Mouse (Mus musculus) erythroblast, embryonic 14.5 days (primary cell): Measurements from ENCODE around the gene Tmprss3. TPM values are rescaled to one million over a fixed set of nuclear protein-coding genes. Genes with fewer than 3 reads are reported as not detected.

ENCODE experiments used
- H3K27me3 ChIP-seq: 2 replicates; pipeline ENCODE4 v1.6.1; 2012; ENCODE audit warnings: inconsistent platforms; ENCODE audit not compliant: control insufficient read depth
- H3K36me3 ChIP-seq: 2 replicates; pipeline ENCODE4 v1.6.1; 2012; ENCODE audit warnings: mild to moderate bottlenecking, inconsistent platforms; ENCODE audit not compliant: control insufficient read depth
- H3K4me1 ChIP-seq: 2 replicates; pipeline ENCODE4 v1.6.1; 2012; ENCODE audit warnings: inconsistent platforms; ENCODE audit not compliant: control insufficient read depth
- H3K4me3 ChIP-seq: replicated peaks from 2 replicates; pipeline ENCODE3; 2012; ENCODE audit warnings: moderate library complexity, mild to moderate bottlenecking, inconsistent platforms
- H3K9me3 ChIP-seq: 2 replicates; pipeline ENCODE4 v1.6.1; 2012; ENCODE audit warnings: low read length, inconsistent platforms, mixed read lengths; ENCODE audit not compliant: control insufficient read depth
- GATA1 ChIP-seq: IDR thresholded peaks from 2 replicates; pipeline ENCODE4 v1.6.1; 2012; ENCODE audit warnings: low read length, inconsistent platforms, mixed read lengths
- TAL1 ChIP-seq: IDR thresholded peaks from 3 replicates; pipeline ENCODE4 v1.6.1; 2012; ENCODE audit warnings: low read length, inconsistent platforms, mixed read lengths
- polyA plus RNA-seq: library from polyadenylated mRNA; stranded (reverse); fragments of >175 nt; gene quantifications from 2 replicates; pipeline ENCODE4 v1.2.3, GENCODE M21; 2012

The Tmprss3 gene
- polyA plus RNA-seq, 1 experiment: not detected

DNA sequence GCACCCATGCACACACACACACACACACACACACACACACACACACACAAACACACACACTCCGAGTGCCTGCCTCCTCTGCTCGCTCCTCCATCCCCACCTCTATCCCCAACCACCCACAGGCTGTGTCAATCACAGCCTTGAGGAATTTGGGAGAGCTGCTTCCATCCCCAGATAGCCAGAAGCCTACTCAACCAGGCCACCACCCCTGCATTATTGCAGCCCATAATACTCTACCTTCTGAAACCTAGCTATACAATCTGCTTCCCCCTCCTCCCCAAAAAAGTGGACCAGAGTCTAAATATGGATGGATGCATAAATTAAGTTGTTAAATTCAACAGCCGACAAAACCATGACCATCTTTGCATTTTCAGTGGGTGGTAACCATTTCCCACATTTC lies 27.6 kb upstream of the Tmprss3 start:
- no peaks in the 10 kb centered on the region for H3K9me3 ChIP-seq
- no peaks in the 10 kb centered on the region for H3K27me3 ChIP-seq
- no peak for TF ChIP-seq GATA1
- TF ChIP-seq TAL1: no peak
- peaks cover 56% of the 10 kb centered on the region for H3K4me1 ChIP-seq
- no peak overlapping the region for H3K4me3 ChIP-seq
- peaks cover 67% of the 10 kb centered on the region for H3K36me3 ChIP-seq

DNA sequence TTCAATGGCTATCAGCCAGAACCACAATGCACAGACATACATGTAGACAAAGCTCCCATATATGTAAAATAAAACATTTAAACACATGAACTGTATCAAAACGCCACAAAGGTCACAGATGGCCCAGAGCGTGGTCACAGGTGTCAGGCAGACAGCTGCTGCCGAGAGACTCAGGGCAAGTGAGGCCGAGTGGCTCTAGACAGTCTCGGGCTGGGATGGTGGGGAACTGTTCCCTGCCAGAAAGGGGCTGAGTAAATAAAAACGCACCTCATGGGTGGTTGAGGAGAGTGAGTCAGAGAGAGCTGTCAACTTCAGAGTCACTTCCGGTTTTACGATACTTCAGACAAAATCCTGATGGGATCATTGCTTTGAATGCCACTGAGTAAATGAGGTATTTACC lies 25.8 kb upstream of the Tmprss3 start:
- Histone ChIP-seq H3K4me3 (no peak overlapping the region), H3K9me3 (no peaks in the 10 kb centered on the region), H3K4me1 (peaks cover 55% of the 10 kb centered on the region), H3K36me3 (peaks cover 77% of the 10 kb centered on the region), H3K27me3 (no peaks in the 10 kb centered on the region)
- TF ChIP-seq TAL1 (no peak), GATA1 (no peak)

DNA sequence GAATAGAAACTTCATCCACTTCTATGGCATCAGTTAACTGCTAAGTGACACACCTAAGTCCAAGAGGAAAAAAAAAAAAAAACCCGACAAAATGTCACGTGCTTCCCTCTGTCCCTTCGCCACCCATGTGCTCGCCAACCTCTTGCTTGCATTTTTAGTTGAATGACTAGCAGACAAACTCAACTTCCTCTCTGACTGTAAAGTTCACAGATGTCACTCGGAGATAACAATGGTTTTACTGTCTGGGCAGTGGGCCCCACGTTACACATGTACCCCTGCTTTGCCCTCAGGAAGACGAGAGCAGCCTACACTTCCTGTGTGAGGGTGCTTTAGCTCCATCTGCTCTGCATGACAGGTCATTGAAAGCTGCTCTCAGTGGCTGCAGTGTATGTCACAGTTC lies 25.1 kb upstream of the Tmprss3 start:
- Histone ChIP-seq H3K36me3 (peaks cover 83% of the 10 kb centered on the region), H3K9me3 (no peaks in the 10 kb centered on the region), H3K4me3 (no peak overlapping the region), H3K4me1 (peaks cover 53% of the 10 kb centered on the region), H3K27me3 (no peaks in the 10 kb centered on the region)
- TF ChIP-seq GATA1 (no peak), TAL1 (no peak)

DNA sequence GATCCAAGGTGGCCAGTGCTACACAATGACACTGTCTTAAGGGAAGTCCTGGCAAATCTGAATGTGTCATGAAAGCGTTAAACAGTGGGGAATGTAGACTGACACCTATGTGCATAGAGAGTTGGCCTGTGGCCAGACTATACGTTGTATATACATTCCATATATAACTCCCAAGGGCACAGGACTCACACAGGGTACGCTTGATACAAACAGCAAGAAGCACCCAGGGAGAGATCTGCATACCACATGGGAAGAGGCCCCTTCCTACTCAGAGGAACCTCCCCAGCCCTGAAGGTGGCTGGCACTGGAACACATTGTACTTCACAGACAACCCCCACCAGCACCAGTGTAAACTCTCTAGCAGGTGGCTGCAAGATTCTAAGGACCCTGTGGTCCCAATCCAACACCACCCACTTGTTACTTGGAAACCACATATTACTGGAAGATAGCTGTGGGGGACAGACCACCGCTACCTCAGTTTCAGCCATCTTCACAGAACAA lies 24.1 kb upstream of the Tmprss3 start:
- TF ChIP-seq TAL1 (no peak), GATA1 (no peak)
- Histone ChIP-seq H3K4me1 (peaks cover 43% of the 10 kb centered on the region), H3K9me3 (no peaks in the 10 kb centered on the region), H3K4me3 (no peak overlapping the region), H3K36me3 (peaks cover 84% of the 10 kb centered on the region), H3K27me3 (no peaks in the 10 kb centered on the region)

DNA sequence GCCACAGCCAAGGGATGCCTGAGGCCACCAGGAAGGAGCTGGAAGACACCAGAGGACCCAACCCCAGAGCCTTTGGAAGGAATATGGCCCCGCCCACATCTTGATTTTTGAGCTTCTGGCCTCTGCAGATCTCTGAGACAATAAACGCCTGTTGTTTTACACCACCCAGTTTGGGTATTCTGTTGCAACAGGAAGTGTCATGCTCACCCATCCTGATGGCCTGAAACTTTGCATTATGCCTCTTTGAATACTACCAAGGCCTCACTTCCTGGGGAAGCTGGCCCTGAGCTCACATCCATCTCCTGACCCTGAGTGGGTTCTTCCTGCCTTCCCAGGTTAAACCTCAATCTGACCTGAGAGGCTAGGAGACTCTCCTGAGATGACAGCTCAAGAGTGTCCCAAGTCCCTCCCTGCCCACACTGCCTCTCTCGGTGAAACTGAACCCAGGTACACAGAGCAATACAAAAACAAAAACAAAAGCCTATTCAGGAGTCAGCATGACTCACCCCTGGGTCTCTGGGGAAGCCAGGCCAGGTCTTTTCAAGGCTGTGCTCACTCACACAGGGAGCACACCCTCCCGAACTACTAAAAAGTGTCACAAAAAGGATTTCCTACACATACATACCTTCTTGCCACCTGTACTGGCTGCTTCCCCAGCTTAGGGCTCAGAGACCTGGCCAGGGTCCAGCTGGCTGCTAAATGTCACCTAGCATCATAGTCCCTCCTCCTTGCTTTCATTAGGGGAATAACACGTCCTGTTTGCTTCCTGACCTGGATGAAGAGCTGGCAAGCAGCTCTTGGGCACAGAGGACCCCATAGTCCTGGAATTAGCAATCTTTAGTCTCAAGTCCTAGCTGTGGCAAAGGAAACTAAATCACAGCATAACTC lies 17.5 kb upstream of the Tmprss3 start:
- peaks cover 27% of the 10 kb centered on the region for H3K4me1 ChIP-seq
- H3K27me3 ChIP-seq: no peaks in the 10 kb centered on the region
- H3K4me3 ChIP-seq: no peak overlapping the region
- no peak for TF ChIP-seq GATA1
- no peak for TF ChIP-seq TAL1
- no peaks in the 10 kb centered on the region for H3K9me3 ChIP-seq
- H3K36me3 ChIP-seq: peaks cover 92% of the 10 kb centered on the region

DNA sequence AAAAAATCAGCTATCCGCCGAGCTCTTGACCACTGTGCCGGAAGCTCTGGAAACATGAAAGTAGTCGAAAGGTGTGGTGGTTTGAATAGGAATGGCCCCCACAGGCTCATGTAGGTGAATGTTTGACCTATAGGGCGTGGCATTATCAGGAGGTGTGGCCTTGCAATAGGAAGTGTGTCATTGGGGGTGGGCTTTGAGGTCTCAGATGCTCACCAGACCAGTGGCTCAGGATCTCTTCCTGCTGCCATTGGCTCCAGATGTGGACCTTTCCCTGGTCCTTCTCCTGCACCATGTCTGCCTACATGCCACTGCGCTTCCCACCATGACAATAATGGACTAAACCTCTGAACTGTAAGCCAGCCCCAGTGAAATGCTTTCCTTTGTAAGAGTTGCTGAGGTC lies 13.1 kb upstream of the Tmprss3 start:
- Histone ChIP-seq H3K4me1 (peaks cover 55% of the 10 kb centered on the region), H3K27me3 (no peaks in the 10 kb centered on the region), H3K9me3 (no peaks in the 10 kb centered on the region), H3K4me3 (no peak overlapping the region), H3K36me3 (peaks cover 63% of the 10 kb centered on the region)
- TF ChIP-seq TAL1 (no peak), GATA1 (no peak)

DNA sequence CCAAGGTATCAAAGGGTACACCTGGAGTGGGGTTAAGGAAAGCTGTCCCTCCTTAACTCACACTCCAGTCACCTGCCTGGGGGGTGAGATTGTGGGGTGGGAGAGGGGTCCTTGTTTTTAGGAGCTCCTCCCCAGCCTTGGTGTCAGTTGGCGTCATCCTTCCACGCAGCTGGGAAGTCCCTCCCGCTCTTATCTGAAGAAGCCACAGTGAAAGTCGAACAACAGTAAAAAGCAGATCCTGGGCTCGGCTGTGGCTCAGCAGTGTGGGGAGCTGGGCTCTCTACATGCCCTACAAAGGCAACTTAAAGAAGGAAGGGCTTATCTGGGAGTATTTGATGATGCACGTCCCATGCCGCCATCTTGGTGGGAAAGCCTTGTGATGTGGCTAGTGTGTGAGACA lies 11.5 kb upstream of the Tmprss3 start:
- H3K36me3 ChIP-seq: peaks cover 49% of the 10 kb centered on the region
- H3K9me3 ChIP-seq: no peaks in the 10 kb centered on the region
- peaks cover 59% of the 10 kb centered on the region for H3K4me1 ChIP-seq
- H3K4me3 ChIP-seq: peak overlapping the region; percentile 40
- TF ChIP-seq TAL1 (peak; percentile 27; the same call in 1 of the 3 replicates), GATA1 (no peak)
- H3K27me3 ChIP-seq: no peaks in the 10 kb centered on the region

DNA sequence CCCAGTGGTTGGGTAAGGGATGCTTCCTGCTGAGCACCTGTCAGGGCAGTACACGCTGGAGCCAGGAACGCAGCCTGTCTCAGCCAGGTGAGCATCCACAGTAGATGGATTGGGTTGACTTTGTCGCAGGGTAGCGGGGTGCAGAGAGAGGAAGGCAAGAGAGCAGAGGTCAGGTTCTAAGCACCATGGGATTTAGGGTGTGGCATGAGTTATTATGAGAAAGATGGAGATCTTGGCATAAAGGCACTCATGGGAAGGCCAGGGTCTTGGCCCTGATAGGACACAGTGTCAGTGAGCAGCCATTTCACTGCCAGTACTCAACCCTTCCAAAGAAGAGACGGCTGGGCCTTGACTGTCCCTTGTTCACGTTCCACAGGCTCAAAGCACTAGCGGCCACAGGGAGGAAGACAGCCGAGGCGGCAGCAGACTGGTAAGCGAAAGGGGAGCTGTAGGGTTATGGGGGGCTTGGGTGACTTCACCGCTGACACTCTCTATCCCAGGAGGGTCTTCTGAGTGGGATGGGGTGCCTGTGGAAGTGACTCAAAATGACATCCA lies 10.7 kb upstream of the Tmprss3 start:
- peaks cover 59% of the 10 kb centered on the region for H3K4me1 ChIP-seq

DNA sequence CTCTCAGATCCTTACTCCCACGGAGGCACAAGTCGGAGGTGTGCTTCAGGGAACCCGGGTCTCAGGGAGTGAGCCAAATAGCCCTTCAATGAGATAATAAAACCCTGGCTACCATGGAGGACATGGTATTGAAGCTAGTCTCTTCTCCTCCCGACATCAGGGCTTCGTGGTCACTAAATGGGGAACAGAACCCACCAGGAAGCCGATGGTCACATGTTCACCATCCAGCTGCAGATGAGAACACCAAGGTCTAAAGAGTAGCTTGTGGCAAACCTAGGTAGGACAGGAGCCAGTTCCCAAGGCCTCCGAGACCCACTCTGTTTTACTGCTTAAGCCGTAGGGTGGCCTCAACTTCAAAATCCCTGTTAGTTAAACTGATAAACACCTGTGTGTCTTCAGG lies 9.9 kb upstream of the Tmprss3 start:
- peaks cover 59% of the 10 kb centered on the region for H3K4me1 ChIP-seq
- H3K36me3 ChIP-seq: peaks cover 33% of the 10 kb centered on the region
- TF ChIP-seq GATA1 (no peak), TAL1 (no peak)
- H3K9me3 ChIP-seq: no peaks in the 10 kb centered on the region
- H3K27me3 ChIP-seq: no peaks in the 10 kb centered on the region
- peak overlapping the region; percentile 66 for H3K4me3 ChIP-seq

More for the DNA sequence above, 10.7 kb upstream of the Tmprss3 start:
- Histone ChIP-seq H3K36me3 (peaks cover 41% of the 10 kb centered on the region), H3K4me3 (peak overlapping the region; percentile 66), H3K27me3 (no peaks in the 10 kb centered on the region), H3K9me3 (no peaks in the 10 kb centered on the region)
- no peak for TF ChIP-seq TAL1
- no peak for TF ChIP-seq GATA1
